Mouse (Mus musculus) retina, postnatal 7 days (tissue): ENCODE results near the gene Rnf186.

Source experiments
- DNase-seq: peaks from one replicate; pipeline ENCODE4 v3.0.0-alpha.2; 2012; ENCODE audit warnings: low read depth, low spot score

Rnf186 gene

DNA sequence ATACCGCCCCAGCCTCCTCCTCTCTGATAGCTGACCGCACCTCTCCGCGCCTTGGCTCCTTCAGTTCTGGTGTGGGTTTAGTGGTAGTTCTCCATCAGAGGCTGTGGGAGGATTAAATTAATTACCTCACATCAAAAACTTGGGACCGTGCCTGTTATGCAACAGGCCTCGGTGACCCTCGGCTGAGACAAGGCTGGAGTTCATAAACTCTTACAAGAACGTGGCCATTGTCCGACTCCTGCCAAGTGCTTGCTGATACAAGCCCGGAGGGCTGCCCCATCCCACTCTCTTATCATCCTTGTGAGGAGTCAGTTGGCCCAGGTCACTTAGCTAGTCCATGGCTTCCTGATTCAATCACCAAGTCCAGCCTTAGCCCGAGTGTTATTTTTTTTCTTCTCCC, 46.4 kb downstream of the Rnf186 start:
- DNase-seq: no peak

- no peak for DNase-seq
Observed at GRCm38 (mm10) chr4:139014793-139015192, 47.9 kb downstream of the Rnf186 start.
